Mouse (Mus musculus) erythroblast, embryonic 14.5 days (primary cell): ENCODE data around the gene Zfand5.

Source experiments
- GATA1 ChIP-seq: IDR thresholded peaks from 2 replicates; pipeline ENCODE4 v1.6.1; 2012; ENCODE audit warnings: low read length, inconsistent platforms, mixed read lengths
- TAL1 ChIP-seq: IDR thresholded peaks from 3 replicates; pipeline ENCODE4 v1.6.1; 2012; ENCODE audit warnings: low read length, inconsistent platforms, mixed read lengths

DNA sequence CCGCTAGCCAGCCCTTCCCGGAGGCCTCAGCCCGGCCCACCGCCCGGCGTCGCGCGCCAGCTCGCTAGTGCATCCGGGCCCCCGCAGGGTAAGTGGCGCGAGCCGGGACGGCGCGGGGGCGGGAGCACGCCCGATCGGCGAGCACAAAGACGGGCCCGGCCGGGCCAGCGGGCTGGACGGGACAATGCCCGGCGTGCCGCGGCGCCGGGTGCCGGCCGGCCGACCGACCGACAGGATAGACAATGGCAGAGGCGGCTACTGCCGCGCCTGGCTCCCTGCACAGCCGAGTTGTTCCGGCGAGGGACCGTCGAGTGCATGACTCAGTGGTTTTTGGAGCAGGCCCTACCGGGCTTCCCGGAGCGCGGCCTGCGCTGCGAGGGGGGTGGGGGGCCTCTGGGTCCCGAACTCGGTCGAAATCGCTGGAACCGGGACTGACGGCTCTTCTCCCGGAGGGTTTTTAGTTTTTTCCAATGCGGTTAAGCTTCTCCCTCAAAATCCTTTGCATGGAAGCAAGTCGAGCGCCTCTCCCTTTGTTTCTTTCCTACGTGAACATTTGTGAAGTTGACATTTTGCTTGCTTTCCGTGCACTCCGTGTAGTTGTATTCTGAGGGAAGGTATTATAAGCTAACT is 692 bp downstream of the Zfand5 start:
- TF ChIP-seq TAL1 (no peak), GATA1 (no peak)
